Mouse (Mus musculus): ENCODE measurements around the gene Cul4b. TPM values are rescaled to one million over a fixed set of nuclear protein-coding genes. Genes with fewer than 3 reads are reported as not detected.
"Not testable (repeated sequence)": the region's sequence is repeated elsewhere in the genome, so short reads cannot be mapped to it uniquely, and the experiment has no call there.

The Cul4b gene
- polyA plus RNA-seq, 1 experiment from 2014 or later = 37.3 TPM

- H3K9ac ChIP-seq (replicated peaks; ENCODE audit: low read depth, low read length); H3K27ac ChIP-seq (ENCODE audit: low read length); H3K4me3 ChIP-seq (ENCODE audit: low read depth, low read length); H3K9me3 ChIP-seq (ENCODE audit: control insufficient read depth, low read depth, low read length); ATAC-seq (ENCODE audit: insufficient number of reproducible peaks, insufficient read depth, low FRiP score, low read depth); H3K27me3 ChIP-seq (ENCODE audit: control insufficient read depth, insufficient read depth, low read length); H3K36me3 ChIP-seq (ENCODE audit: control insufficient read depth, insufficient read depth, low read length); H3K4me1 ChIP-seq (ENCODE audit: control insufficient read depth, insufficient read depth, low read length): not testable (repeated sequence)
- 32% methylated on average over 20 of the region's 20 CpGs for WGBS
- H3K4me2 ChIP-seq (replicated peaks; ENCODE audit: low read depth, low read length) = 0 out of 2 replicates have a peak overlapping the region, but pooled peaks have one; percentile 14
Observed at GRCm38 (mm10) chrX:38485464-38485863, 90.5 kb downstream of the Cul4b start.

Other genes starting within 250 kb of the Cul4b start
- 173 and 184 TPM in 2 replicates for gene Lamp2, start 119.7 kb downstream of the Cul4b start, polyA plus RNA-seq (2014; fragmentation: Nextera tagmentation; extraction: Ambion mirVana)
- 94.3 and 95.9 TPM in 2 replicates for gene Mcts1, start 24.4 kb upstream of the Cul4b start, polyA plus RNA-seq (2014; fragmentation: Nextera tagmentation; extraction: Ambion mirVana)
- gene C1galt1c1, start 58.9 kb upstream of the Cul4b start, polyA plus RNA-seq (2014; fragmentation: Nextera tagmentation; extraction: Ambion mirVana) = 31.9 and 37.5 TPM in 2 replicates
- not detected in 2 replicates for gene 6030498E09Rik, start 196.5 kb upstream of the Cul4b start, polyA plus RNA-seq (2014; fragmentation: Nextera tagmentation; extraction: Ambion mirVana)